Mouse (Mus musculus): ENCODE measurements around the gene Itpripl1. TPM values are rescaled to one million over a fixed set of nuclear protein-coding genes. Genes with fewer than 3 reads are reported as not detected.
"Not testable (repeated sequence)": the region's sequence is repeated elsewhere in the genome, so short reads cannot be mapped to it uniquely, and the experiment has no call there.

Itpripl1 gene
- 10 to 100 TPM; 54.1 to 78.4 (median 55.1) TPM for polyA plus RNA-seq (2017; shearing (Covaris generic))

GRCm38 (mm10) chr2:127143158-127144063, at the start of gene Itpripl1:
Gene Itpripl1, minus strand, starts transcription at chr2:127143442.
- ATAC-seq = peak; percentile 96

GRCm38 (mm10) chr2:127189574-127189973, 46.3 kb upstream of the Itpripl1 start:
- no peak for ATAC-seq

- ATAC-seq = peak; percentile 100
These were observed 39.5 kb upstream of the Itpripl1 start for GRCm38 (mm10) chr2:127182598-127183381.

GRCm38 (mm10) chr2:127166261-127166660, 23.0 kb upstream of the Itpripl1 start:
- peak; percentile 48 for ATAC-seq

GRCm38 (mm10) chr2:127165675-127166074, 22.4 kb upstream of the Itpripl1 start:
- ATAC-seq = no peak

- no peak for ATAC-seq
These were observed 2.5 kb upstream of the Itpripl1 start for GRCm38 (mm10) chr2:127145699-127146098.

- peak; percentile 27 for ATAC-seq
These were observed 575 bp downstream of the Itpripl1 start for GRCm38 (mm10) chr2:127142577-127143157.

GRCm38 (mm10) chr2:127142031-127142430, 1.2 kb downstream of the Itpripl1 start:
- ATAC-seq = no peak

GRCm38 (mm10) chr2:127140011-127140410, 3.2 kb downstream of the Itpripl1 start:
- ATAC-seq = no peak

- no peak for ATAC-seq
These were observed 3.6 kb downstream of the Itpripl1 start for GRCm38 (mm10) chr2:127139605-127140004.

- ATAC-seq = no peak
These were observed 4.1 kb downstream of the Itpripl1 start for GRCm38 (mm10) chr2:127139094-127139493.

- ATAC-seq = no peak
These were observed 4.8 kb downstream of the Itpripl1 start for GRCm38 (mm10) chr2:127138449-127138848.

GRCm38 (mm10) chr2:127137838-127138420, 5.3 kb downstream of the Itpripl1 start:
- no peak for ATAC-seq

- no peak for ATAC-seq
These were observed 6.3 kb downstream of the Itpripl1 start for GRCm38 (mm10) chr2:127136979-127137378.

GRCm38 (mm10) chr2:127135255-127135654, 8.0 kb downstream of the Itpripl1 start:
- ATAC-seq = not testable (repeated sequence)

- ATAC-seq = peak; percentile 87
These were observed 9.4 kb downstream of the Itpripl1 start, which contains the start of gene Ncaph for GRCm38 (mm10) chr2:127133621-127134461. Gene Ncaph, minus strand, starts transcription at chr2:127133954.

GRCm38 (mm10) chr2:127131353-127131752, 11.9 kb downstream of the Itpripl1 start:
- no peak for ATAC-seq

- ATAC-seq = no peak
These were observed 14.3 kb downstream of the Itpripl1 start for GRCm38 (mm10) chr2:127128926-127129325.

- no peak for ATAC-seq
These were observed 21.5 kb downstream of the Itpripl1 start for GRCm38 (mm10) chr2:127121591-127122235.

GRCm38 (mm10) chr2:127108986-127109385, 34.3 kb downstream of the Itpripl1 start:
- ATAC-seq = no peak

GRCm38 (mm10) chr2:127092000-127092399, 51.2 kb downstream of the Itpripl1 start:
- no peak for ATAC-seq
